In the genomic region with DNA sequence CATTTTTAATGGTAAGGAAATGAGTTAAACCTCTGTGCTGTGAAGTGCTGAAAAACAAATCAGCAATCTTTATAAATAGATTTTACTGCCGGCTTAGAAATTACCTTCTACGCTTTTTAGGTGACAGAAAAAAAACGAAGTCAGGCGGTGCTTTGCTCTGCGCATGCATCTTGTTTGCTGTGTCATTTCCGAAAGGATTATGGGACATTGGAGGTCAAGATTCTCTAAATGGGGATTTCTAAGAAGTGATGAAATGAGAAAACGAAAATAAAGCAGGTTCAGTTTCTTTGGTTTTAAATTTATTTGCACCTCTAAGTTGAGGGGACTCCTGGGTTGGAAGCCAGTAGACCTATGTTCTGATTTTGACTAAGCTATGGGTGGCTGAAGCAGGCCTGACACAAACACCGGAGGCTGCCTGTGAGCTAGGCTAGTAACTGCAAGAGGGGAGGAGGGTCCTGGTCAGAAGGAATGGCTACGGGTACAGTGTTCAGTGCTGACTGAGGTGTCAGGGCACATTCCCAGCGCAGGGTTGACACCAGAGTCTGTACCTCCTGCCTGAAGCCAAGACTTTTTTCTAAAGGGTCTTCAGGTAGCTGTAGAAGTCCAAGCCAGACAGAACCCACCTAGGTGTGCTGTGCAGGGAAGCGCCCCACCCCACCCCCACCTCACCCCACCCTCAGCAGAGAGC, we compare ENCODE assay signal across 12 mouse cellular contexts.
"Had no signal": no experiment of that assay in that cellular context is flagged by ENCODE, and none has a peak within 500 bp of the region (broad histone marks: within the 10 kb centered on the region; RNA-seq: fewer than 3 reads in every experiment).

No protein-coding gene starts in this region.

- H3K9me3 ChIP-seq: liver, embryonic 13.5 days; lung, embryonic 15.5 days; megakaryocyte, embryonic 14.5 days; midbrain, embryonic 12.5 days; neural tube, embryonic 12.5 days had no signal

- H3K27me3 ChIP-seq: lung, embryonic 15.5 days; midbrain, embryonic 12.5 days; neural tube, embryonic 12.5 days had no signal

- H3K4me3 ChIP-seq: layer of hippocampus, adult 2 months; liver, embryonic 13.5 days; lung, embryonic 15.5 days; megakaryocyte, embryonic 14.5 days; midbrain, embryonic 12.5 days; neural tube, embryonic 12.5 days had no signal

- ATAC-seq: liver, postnatal 0 days had no signal

- H3K4me2 ChIP-seq: liver, embryonic 13.5 days; lung, embryonic 15.5 days; midbrain, embryonic 12.5 days; neural tube, embryonic 12.5 days had no signal

- H3K9ac ChIP-seq: liver, embryonic 13.5 days; liver, postnatal 0 days; lung, embryonic 15.5 days; midbrain, embryonic 12.5 days; neural tube, embryonic 12.5 days had no signal

- H3K36me3 ChIP-seq: liver, embryonic 13.5 days; lung, embryonic 15.5 days; midbrain, embryonic 12.5 days; neural tube, embryonic 12.5 days had no signal

- DNase-seq: left cerebral cortex, postnatal 4 days; liver; liver, embryonic 13.5 days; thymus, adult 18-20 months; thymus, postnatal 36 days had no signal

- H3K27ac ChIP-seq: layer of hippocampus, adult 2 months; liver, embryonic 13.5 days; lung, embryonic 15.5 days; macrophage; midbrain, embryonic 12.5 days; neural tube, embryonic 12.5 days had no signal

- H3K4me1 ChIP-seq: liver, embryonic 13.5 days; lung, embryonic 15.5 days; megakaryocyte, embryonic 14.5 days; midbrain, embryonic 12.5 days; neural tube, embryonic 12.5 days had no signal
